Mouse (Mus musculus) thymus, adult 18-20 months (tissue): ENCODE measurements around the gene Naa38.

Experiments
- DNase-seq, 2 experiments: peaks; one replicate each; pipeline ENCODE4 v3.0.0; 2022; ENCODE audit warnings: mixed read lengths in 2 of 2

The Naa38 gene

GRCm38 (mm10) chr11:69414421-69415326 lies 19.4 kb downstream of the Naa38 start:
- DNase-seq: peak in 1 of 2 experiments; percentile 48

- no peak for DNase-seq
Observed at GRCm38 (mm10) chr11:69415327-69415667, 20.0 kb downstream of the Naa38 start.

GRCm38 (mm10) chr11:69415668-69416451 lies 20.6 kb downstream of the Naa38 start:
- DNase-seq: peak; percentile 57 to 74

GRCm38 (mm10) chr11:69416509-69416908 lies 21.2 kb downstream of the Naa38 start:
- no peak for DNase-seq

GRCm38 (mm10) chr11:69416921-69417448 lies 21.7 kb downstream of the Naa38 start:
- DNase-seq: no peak

GRCm38 (mm10) chr11:69417449-69418384 lies 22.4 kb downstream of the Naa38 start:
- peak; percentile 60 to 75 for DNase-seq

GRCm38 (mm10) chr11:69418481-69419442 lies 23.5 kb downstream of the Naa38 start:
- DNase-seq: peak; percentile 85 to 91

- peak in 1 of 2 experiments; percentile 58 for DNase-seq
Observed at GRCm38 (mm10) chr11:69419443-69419812, 24.1 kb downstream of the Naa38 start.

- peak in 1 of 2 experiments; percentile 58 for DNase-seq
Observed at GRCm38 (mm10) chr11:69419813-69420553, 24.7 kb downstream of the Naa38 start.

GRCm38 (mm10) chr11:69420554-69421000 lies 25.3 kb downstream of the Naa38 start:
- peak in 1 of 2 experiments; percentile 9 for DNase-seq

GRCm38 (mm10) chr11:69421131-69421977 lies 26.1 kb downstream of the Naa38 start:
- peak in 1 of 2 experiments; percentile 14 for DNase-seq

- no peak for DNase-seq
Observed at GRCm38 (mm10) chr11:69422842-69423241, 27.6 kb downstream of the Naa38 start.

- no peak for DNase-seq
Observed at GRCm38 (mm10) chr11:69423885-69424284, 28.6 kb downstream of the Naa38 start.

GRCm38 (mm10) chr11:69426246-69426645 lies 31.0 kb downstream of the Naa38 start:
- no peak for DNase-seq

GRCm38 (mm10) chr11:69428751-69429150 lies 33.5 kb downstream of the Naa38 start:
- DNase-seq: peak in 1 of 2 experiments; percentile 34

GRCm38 (mm10) chr11:69429313-69429712 lies 34.0 kb downstream of the Naa38 start:
- no peak for DNase-seq

- no peak for DNase-seq
Observed at GRCm38 (mm10) chr11:69430631-69431030, 35.3 kb downstream of the Naa38 start.

- peak; percentile 53 to 69 for DNase-seq
Observed at GRCm38 (mm10) chr11:69431829-69432639, 36.7 kb downstream of the Naa38 start.
